Mouse (Mus musculus) small intestine, adult 2 months (tissue): ENCODE results near the gene Mgea5.

ENCODE experiments used
- CTCF ChIP-seq: fragments of 200-500 bp; IDR thresholded peaks from 2 replicates; pipeline ENCODE4 v1.5.1; 2012; ENCODE audit warnings: low read depth, mild to moderate bottlenecking, control low read depth, inconsistent platforms, low read length, moderate library complexity, mixed read lengths; ENCODE audit not compliant: insufficient replicate concordance, insufficient read length; ENCODE audit errors: extremely low read depth
- POLR2A ChIP-seq: fragments of 200-500 bp; IDR thresholded peaks from 2 replicates; pipeline ENCODE4 v1.6.1; 2012; ENCODE audit warnings: low read depth, mild to moderate bottlenecking, control low read depth, inconsistent platforms, low read length, moderate library complexity

- TF ChIP-seq POLR2A (no peak), CTCF (no peak)
Measured at GRCm38 (mm10) chr19:45753551-45753950, 30.1 kb downstream of the Mgea5 start.
